Mouse (Mus musculus) left cerebral cortex, postnatal 36 days (tissue): Measurements from ENCODE around the gene Slc25a39. TPM values are rescaled to one million over a fixed set of nuclear protein-coding genes. Genes with fewer than 3 reads are reported as not detected.
A peak's percentile ranks its signal among the peaks of the same experiment; 100 is the strongest.
"Not testable (repeated sequence)": the region's sequence is repeated elsewhere in the genome, so short reads cannot be mapped to it uniquely, and the experiment has no call there.

Experiments used
- DNase-seq, 2 experiments: peaks; one replicate each; pipeline ENCODE4 v3.0.0; 2021 to 2022; ENCODE audit warnings: low spot score in 2 of 2, mixed read lengths in 1 of 2
- intact Hi-C: fragments of 180-260 bp; cut with DNase I; formaldehyde crosslinking; loops from one replicate; pipeline ENCODE4 v1.15.1; 2025
- total RNA-seq, 2 experiments: library from RNA; stranded (reverse); gene quantifications; 2 replicates each; pipeline ENCODE4 v1.2.3; 2021

The Slc25a39 gene
- total RNA-seq, 2 experiments from 2014 or later: 56.7 to 64.8 TPM

DNA sequence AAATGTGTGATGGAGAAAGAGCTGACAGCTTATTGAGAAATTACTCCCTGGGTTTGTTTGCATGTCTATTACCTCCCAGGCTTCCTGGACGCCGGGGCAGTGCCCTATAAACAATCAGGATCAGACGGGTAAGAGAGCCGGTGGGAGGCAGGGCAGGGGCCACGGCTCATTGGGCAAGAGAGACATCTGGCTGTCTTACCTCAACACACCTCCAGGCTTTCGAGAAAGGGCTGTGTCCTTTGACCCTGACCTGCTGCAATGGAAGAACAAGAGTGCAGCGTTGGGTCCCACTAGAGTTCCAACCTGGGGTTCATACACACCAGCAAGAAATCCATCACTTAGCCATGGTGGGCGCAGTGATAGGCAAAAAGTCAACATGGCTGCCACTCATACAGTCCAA lies 13.8 kb upstream of the Slc25a39 start:
- intact Hi-C loops: no loop called here

DNA sequence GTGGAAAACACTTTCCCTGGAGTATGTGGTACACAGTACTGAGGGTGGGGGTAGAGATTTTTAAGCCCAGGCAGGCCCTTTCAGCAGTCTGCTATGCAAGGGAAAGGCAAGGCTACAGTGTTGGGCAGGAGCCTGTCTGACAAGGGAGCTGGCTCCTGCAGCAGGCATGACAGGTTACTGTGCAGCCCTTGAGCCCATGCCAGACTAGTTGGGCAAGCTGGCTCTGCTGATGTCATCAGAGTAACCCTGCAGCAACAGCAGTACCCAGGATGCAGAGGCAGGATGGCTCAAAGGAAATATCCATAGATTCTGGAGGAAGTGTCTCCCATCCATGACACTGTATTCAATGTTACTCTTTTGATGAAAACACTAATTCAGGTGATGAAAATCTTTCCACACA lies 11.1 kb upstream of the Slc25a39 start:
- intact Hi-C loops: no loop called here

More for the DNA sequence above, 13.8 kb upstream of the Slc25a39 start:
- DNase-seq: no peak

DNA sequence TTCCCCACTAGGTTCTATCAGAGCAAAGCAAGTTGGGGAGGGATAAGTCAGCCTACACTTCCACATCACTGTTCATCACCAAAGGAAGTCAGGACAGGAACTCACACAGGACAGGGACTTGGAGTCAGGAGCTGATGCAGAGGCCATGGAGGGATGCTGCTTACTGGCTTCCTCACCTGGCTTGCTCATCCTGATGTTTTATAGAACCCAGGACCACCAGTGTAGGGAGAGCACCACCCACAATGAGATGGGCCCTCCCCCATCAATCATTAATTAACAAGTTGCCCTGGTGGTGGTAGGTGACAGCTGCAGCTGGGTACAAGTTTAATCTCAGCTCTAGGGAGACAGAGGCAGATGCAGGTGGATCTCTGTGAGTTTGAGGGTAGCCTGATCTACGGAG lies 9.4 kb upstream of the Slc25a39 start:
- no peak for DNase-seq
- intact Hi-C loops: no loop called here

More for the DNA sequence above, 11.1 kb upstream of the Slc25a39 start:
- DNase-seq: no peak

DNA sequence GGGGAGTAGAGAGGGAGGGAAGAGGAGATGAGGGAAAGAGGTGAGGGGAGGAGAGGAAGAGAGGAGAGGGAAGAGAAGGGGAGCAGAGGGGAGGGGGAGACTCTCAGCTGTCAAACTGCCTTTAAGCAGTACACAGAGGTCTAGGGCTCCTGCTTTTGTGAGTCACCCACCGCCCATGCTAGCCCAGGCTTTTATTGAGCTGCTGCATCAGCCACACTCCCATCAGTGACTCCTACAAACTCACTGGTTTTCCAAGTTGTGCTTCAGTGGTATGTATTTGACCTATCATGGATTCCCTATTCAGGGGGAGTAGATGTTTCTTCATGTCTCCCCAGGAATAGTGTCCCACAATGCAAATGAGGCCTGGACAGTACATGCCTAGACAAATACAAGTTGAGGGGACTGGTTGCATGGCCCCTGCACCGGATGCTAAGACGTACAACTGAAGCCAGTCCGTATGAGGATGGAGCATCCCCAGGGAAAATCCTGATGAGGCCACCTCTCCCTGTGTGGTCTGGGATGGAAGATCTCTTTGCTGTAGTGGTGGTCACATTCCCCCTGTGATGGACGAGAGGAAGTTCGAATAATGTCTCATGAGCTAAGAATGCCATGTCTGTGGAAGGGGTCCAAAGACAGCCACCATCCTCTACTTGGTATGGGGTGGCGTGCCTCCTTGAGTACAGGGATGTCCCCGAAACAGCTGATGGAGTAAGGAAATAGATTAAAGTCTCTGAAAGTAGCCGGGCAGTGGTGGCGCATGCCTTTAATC lies 7.5 kb upstream of the Slc25a39 start:
- intact Hi-C loops: no loop called here
- no peak for DNase-seq

DNA sequence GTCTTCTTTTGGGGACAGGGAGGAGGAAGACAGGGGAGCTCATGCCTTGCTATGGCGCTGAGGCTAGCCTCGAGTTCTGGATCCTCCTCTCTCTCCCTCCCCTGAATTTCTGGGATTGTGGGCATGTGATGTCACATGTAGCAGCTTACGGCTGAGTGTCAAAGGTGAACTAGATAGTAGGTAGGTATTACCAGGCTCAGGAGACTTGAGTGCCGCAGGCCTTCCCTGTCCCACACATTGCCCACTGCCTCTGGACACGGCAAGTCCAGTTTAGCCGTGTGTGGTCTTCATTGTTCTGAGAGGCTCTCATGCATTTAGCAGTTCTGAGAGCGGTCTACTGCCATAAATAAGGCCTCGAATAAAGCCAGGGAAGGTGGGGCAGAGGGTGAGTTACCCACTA lies 5.3 kb upstream of the Slc25a39 start:
- DNase-seq: no peak
- intact Hi-C loops: no loop called here

DNA sequence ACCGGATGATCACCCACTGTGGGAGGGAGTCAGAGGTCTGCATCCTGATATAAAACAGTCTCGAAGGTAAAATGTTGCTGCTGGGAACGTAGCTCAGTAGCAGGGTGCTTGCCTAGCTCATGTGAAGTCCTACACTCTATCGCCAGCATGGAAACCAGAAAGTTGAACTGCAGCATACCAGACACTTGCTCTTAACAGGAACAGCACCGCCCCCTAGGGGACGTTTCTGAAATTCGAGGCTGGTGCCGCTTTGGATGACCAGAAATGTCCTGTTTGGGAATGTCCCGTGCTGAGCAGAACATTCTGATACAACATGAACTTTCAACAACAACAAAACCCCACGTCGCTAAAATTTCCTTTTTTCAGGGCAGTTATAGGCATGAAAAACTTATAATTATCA lies 4.0 kb upstream of the Slc25a39 start:
- intact Hi-C loops: no loop called here
- DNase-seq: peak; percentile 69 to 84

DNA sequence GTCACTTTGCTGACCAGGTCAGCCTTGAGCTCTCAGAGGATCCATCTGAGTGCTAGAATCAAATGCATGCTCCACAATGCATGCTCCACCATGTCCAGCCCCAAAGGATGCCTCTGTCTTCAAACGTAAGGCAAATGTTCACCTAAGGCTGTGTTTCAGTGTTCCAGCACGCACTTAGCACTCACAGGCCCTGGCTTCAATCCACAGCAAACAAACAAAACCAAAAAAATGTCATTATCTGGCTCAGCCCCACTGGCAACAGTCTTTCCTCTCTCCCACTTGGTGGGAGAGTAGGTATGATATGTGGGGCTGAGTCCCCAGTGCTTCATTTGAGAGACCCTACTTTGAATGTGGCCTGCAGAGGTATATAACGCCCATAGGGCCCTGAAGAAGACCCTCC lies 3.3 kb upstream of the Slc25a39 start:
- intact Hi-C loops: no loop called here
- DNase-seq: no peak

DNA sequence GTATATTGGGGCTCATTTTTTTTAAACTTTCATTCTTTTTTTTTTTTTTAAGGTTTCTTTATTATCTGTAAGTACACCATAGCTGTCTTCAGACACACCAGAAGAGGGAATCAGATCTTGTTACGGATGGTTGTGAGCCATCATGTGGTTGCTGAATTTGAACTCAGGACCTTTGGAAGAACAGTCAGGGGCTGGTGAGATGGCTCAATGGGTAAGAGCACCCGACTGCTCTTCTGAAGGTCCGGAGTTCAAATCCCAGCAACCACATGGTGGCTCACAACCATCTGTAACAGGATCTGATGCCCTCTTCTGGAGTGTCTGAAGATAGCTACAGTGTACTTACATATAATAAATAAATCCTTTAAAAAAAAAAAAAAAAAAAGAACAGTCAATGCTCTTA lies 2.6 kb upstream of the Slc25a39 start:
- DNase-seq: not testable (repeated sequence)

DNA sequence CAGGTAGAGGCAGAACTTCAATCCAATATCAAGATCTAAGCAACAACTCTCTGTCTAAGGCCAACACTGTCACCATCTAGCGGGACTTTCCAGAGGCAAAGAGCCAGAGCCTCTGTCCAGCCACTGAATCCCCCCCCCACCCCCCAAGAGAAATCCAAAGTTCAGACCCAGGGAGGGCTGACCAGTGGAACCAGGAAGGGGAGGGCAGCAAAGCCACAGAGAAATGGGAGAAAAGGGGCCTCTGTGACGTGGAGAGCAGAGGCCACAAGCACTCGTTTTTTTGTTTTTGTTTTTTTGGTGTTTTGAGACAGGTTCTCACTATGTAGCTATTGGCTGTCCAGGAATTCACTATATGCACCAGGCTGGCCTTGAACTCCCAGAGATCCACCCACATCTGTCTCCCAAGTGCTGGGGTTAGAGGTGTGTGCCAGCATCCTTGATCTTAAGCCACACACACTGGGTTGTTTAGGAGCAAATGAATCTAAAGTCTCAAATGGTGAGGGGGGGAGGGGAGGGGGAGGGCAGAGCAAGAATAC lies 2.1 kb upstream of the Slc25a39 start:
- intact Hi-C loops: loop anchor here (5.0 kb wide), 1 partner anchor 113 kb away; the partner anchor contains the start of gene Atxn7l3

More for the DNA sequence above, 2.6 kb upstream of the Slc25a39 start:
- intact Hi-C loops: not testable (repeated sequence)

DNA sequence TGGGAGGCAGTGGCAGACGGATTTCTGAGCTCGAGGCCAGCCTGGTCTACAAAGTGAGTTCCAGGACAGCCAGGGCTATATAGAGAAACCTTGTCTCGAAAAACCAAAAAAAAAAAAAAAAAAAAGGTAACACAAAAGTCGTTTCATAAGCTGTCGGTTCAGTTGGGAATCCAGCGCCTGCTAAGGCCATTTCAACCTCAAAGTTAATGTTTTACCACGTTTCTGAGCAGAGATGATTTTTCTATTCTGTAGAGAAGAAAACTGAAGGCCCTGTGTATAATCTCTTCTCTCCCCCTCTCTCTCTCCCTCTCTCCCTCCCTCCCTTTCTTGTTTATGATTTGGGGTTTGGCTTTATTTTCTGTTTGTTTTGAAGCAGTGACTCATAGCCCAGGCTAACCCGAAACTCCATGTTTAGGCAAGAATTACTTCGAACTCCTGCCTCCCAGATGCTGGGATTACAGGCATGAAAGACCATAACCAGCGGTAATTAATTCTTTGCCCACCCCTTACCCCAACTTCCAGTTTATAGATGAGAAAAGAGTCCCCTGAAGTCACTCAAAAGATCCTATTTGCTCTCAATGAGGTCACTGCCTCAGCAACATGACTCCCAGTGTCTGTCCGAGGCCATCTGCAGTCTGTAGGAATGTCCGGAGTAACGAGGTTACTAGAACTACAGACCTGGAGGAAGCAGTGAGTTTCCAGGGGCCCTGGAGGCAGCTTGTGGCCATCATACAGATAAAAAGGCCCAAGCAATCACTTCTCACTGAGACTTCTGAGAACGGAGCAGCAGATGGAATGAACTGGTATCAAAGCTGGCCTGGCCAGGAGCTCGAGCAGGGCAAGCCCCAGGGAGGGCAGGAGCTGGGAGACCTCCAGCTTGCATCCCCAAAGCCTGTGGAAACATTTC lies 1.4 kb upstream of the Slc25a39 start:
- DNase-seq: no peak
- intact Hi-C loops: loop anchor here (1.0 to 5.0 kb wide), 2 partner anchors 93 to 112 kb away; partner anchors contain the start of gene Atxn7l3

More for the DNA sequence above, 2.1 kb upstream of the Slc25a39 start:
- no peak for DNase-seq

DNA sequence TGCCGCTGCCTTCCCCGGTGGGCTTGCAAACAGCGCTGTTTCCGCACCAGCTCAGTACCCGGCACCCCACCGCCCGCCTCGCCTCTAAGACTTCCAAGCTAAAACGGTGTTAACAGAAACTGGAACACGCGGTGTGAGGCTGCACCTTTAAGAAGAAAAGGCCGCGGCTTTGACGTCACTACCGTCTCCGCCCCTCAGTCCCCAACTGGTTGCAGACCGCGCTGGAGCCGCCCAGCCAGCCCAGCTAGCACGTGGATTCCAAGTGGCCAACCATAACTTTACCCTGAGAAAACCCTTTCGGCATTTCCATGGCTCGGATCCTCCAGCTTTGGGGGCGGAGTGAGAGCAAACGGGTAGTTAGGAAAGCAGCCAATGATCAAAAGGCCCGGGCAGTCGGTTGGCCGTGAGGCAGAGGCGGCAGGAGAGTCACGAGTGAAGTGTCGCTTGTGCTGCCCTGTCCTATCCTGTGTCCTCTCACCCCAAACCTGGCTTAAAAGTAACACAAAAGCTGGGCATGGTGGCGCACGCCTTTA lies 664 bp upstream of the Slc25a39 start:
- intact Hi-C loops: loop anchor here (1.0 to 5.0 kb wide), 2 partner anchors 92 to 111 kb away; partner anchors contain the start of gene Atxn7l3
- DNase-seq: peak; percentile 96 to 97

DNA sequence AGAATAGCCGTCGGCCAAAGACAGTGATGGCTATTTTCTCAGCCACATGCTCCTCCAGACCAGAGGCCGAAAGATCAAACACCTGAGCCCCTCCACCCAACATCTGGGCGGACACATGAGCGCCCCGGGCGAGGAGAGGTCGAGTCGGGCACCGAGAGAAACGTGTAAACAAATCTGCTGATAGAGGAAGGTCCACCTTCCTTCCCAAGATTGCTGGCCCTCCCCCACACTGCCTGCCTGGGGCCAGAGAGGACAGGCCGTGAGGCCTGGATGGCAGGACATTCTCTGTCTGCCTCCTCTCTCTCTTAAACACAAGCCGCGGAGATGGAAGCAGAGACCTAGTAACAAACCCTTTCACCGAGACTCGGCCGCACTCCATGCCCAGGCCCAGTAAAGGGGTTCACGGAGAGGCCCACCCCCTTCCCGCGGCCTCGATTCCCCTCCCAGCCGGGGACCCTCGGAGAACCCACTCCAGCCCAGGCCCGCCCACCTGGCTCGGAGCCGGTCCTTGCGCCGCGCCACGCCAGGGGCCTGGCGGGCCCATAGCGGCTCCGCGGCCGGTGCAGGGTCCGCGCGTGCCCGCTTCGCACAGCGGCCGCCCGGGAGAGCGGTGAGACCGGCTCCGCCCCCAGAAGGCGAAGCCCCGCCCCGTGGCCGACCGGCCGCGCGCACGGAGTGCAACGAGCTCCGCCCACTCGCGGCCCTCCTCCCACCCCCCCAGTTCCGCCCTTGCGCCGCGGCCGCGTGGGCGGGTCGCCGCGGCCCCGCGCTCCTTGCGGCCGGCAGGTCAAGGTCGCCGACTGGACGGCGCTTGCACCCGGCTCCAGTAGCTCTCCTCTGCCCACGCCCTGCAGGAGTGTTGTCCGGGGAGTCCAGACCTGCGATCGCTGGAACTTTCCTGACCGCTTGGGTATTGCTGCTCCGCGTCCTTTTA lies 579 bp downstream of the Slc25a39 start:
- DNase-seq: peak; percentile 86 to 92
- intact Hi-C loops: loop anchor here (2.0 to 5.0 kb wide), 2 partner anchors 98 to 110 kb away; partner anchors contain the start of gene Atxn7l3

DNA sequence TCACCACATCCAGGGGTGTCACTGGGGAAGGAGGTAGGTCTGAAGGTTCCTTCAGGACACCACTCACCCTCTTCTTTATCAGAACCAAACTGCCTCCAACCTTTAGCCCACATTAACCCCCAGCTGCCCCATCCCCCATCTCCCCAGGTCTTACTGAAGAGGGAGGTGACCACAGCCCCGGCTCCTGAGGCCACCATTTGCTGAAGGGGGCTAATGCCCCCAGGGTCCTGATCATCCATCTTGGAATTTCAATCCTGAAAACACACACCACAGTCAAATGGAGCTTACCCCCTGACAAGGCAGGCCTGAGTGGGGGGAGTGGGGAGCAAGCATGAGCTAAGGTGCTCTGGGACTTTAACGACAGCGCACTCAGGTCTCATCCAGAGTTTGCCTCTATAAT lies 1.3 kb downstream of the Slc25a39 start:
- intact Hi-C loops: loop anchor here (2.0 to 5.0 kb wide), 2 partner anchors 98 to 109 kb away; partner anchors contain the start of gene Atxn7l3

DNA sequence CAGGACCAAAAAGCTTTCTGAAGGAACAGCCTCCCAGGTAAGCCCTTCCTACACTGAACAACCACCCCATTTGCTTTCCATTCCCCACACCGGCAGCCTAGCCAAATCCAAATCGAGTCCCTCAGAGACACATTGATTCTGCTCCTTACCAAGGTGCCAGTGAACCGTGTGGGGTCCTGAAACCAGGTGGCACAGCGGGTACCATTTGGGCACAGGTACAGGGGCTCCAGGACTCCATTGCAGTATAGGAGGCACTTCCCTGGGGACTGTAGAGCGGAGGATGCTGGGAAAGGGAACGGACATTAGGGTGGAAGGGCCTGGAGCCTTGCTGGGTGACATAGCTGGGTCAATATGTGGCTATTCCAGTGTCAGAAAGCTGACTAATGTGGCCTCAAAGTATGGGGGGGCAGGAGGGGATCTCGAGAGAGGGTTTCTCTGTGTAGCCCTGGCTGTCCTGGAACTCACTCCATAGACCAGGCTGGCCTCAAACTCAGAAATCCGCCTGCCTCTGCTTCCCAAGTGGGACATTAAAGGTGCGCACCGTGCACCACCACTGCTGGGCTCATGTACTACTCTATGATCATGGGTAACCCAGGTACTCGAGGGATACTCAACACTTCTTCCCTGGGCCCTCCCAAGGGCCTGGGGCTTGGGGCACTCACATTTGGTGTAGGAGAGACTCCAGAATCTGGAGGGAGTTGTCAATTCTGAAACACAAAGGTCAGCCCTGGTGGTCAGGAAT lies 2.0 kb downstream of the Slc25a39 start:
- no peak for DNase-seq
- intact Hi-C loops: loop anchor here (2.0 to 5.0 kb wide), 2 partner anchors 97 to 108 kb away; partner anchors contain the start of gene Atxn7l3

More for the DNA sequence above, 1.3 kb downstream of the Slc25a39 start:
- no peak for DNase-seq

DNA sequence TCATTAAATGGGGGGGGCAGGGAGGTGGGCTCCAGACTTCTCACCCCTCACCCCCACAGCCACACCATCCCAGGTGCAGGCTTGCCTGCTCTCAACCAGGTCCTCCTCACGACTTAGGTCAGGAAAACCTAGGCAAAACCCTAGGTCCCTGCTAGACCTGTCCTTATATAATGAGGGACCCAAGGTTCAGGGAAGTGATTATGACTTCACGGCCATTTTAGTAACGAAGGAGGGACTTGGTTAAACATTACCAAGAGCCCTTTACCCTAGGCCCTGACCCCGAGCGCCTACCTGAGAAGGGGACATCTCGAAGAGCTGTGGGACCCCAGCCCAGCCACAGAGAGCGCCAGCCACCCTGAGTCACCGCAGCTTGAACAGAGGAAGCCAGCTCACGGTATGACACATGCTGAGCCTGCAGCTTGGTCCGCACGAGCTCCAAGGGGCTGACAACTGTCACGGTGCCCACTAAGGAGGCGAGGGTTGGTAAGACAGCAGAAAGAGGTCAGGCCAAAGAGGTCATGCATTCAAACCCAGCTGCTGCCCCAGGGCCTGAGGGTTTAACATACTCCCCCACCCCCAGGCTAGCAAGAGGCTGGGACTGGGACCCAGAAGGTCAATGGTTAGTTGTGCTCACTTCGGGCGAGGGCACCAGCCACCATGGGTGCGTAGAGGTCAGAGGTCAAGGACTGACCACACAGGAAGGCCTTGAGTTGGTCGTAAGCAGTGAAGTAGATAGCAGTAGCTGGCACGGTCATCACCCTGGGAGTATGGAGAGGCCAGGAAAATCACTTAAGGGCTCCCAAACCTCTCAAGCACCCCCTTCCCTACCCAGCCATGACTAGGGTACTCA lies 3.4 kb downstream of the Slc25a39 start:
- no peak for DNase-seq
- intact Hi-C loops: loop anchor here (5.0 kb wide), 1 partner anchor 107 kb away; the partner anchor contains the start of gene Atxn7l3

DNA sequence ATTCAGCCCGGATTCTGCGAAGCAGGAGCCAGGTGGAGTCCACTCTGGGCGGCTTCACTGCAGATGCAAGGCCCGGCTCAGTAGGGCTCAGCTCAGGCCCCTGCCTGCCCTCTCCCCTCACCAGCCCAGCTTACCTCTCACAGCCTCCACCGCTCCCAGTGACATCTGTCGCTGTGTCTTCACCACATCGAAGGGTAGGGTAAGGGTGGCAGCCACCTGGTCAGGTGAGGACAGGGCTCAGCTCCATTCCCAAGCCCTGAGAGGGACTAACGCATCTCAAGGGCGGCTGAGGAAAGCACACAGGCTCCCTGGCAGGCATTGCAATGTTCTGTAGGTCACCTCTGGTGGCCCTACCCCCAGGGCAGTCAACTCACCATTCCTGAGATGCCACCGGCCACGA lies 4.1 kb downstream of the Slc25a39 start:
- intact Hi-C loops: no loop called here
- DNase-seq: no peak
